Comparison of ENCODE assay signal across 22 mouse cellular contexts in genomic region chr14:48968670-48969069, GRCm38 (mm10).
"Had no signal": no experiment of that assay in that cellular context is flagged by ENCODE, and none has a peak within 500 bp of the region (broad histone marks: within the 10 kb centered on the region; RNA-seq: fewer than 3 reads in every experiment).

No protein-coding gene starts in this region.

- H3K27me3 ChIP-seq: limb, embryonic 12.5 days; limb, embryonic 15.5 days; midbrain, embryonic 15.5 days; neural tube, embryonic 12.5 days; neural tube, embryonic 15.5 days had no signal

- ATAC-seq: liver, postnatal 0 days; lung, postnatal 0 days; midbrain, embryonic 15.5 days had no signal

- H3K27ac ChIP-seq: kidney, postnatal 0 days; layer of hippocampus, adult 2 months; left cerebral cortex, adult 2 months; limb, embryonic 12.5 days; limb, embryonic 15.5 days; liver, embryonic 14.5 days; midbrain, embryonic 15.5 days; neural tube, embryonic 12.5 days; neural tube, embryonic 15.5 days had no signal

- DNase-seq: kidney, postnatal 25 days; layer of hippocampus, postnatal 36 days; left cerebral cortex, postnatal 4 days; liver, postnatal 0 days; lung, embryonic 14.5 days; lung, postnatal 36 days; retina, postnatal 1 day; thymus, adult 18-20 months; thymus, postnatal 36 days had no signal

- H3K4me2 ChIP-seq: limb, embryonic 12.5 days; limb, embryonic 15.5 days; liver, embryonic 11.5 days; lung, embryonic 14.5 days; midbrain, embryonic 11.5 days; midbrain, embryonic 15.5 days; neural tube, embryonic 12.5 days; neural tube, embryonic 15.5 days had no signal

- H3K9ac ChIP-seq: limb, embryonic 12.5 days; limb, embryonic 15.5 days; liver, embryonic 14.5 days; liver, postnatal 0 days; lung, embryonic 14.5 days; midbrain, embryonic 15.5 days; neural tube, embryonic 12.5 days; neural tube, embryonic 15.5 days had no signal

- H3K9me3 ChIP-seq: limb, embryonic 15.5 days; megakaryocyte, embryonic 14.5 days; midbrain, embryonic 15.5 days; neural tube, embryonic 12.5 days; neural tube, embryonic 15.5 days had no signal

- H3K36me3 ChIP-seq: limb, embryonic 12.5 days; limb, embryonic 15.5 days; midbrain, embryonic 15.5 days; neural tube, embryonic 12.5 days; neural tube, embryonic 15.5 days had no signal

- H3K4me1 ChIP-seq: limb, embryonic 12.5 days; limb, embryonic 15.5 days; megakaryocyte, embryonic 14.5 days; midbrain, embryonic 15.5 days; neural tube, embryonic 12.5 days; neural tube, embryonic 15.5 days had no signal

- H3K4me3 ChIP-seq: layer of hippocampus, adult 2 months; left cerebral cortex, adult 2 months; limb, embryonic 12.5 days; limb, embryonic 15.5 days; megakaryocyte, embryonic 14.5 days; midbrain, embryonic 15.5 days; neural tube, embryonic 12.5 days; neural tube, embryonic 15.5 days had no signal
